Mouse (Mus musculus): ENCODE data around the gene Vamp8. TPM values are rescaled to one million over a fixed set of nuclear protein-coding genes. Genes with fewer than 3 reads are reported as not detected.

Gene Vamp8
- polyA plus RNA-seq, 1 experiment from 2014 or later, result 450 TPM

DNA sequence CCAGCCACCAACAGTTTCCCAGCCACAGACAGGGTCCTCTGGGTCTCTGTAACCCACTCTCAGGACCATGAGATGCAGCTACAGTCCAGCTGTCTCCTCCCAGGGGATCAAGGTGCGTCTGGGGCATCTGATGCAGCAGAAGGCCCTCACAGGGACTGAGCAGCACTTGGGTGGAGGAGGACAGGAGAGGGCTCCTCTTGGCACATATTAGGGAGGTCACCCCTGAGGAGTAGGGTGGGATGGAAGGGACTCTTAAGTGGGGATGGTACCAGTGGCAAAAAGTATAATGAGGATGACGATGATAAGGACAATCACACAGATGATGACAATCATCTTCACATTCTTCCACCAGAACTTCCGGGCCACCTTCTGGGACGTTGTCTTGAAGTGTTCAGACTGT is 5.2 kb downstream of the Vamp8 start:
- 79% methylated on average over 4 of the region's 4 CpGs for WGBS

DNA sequence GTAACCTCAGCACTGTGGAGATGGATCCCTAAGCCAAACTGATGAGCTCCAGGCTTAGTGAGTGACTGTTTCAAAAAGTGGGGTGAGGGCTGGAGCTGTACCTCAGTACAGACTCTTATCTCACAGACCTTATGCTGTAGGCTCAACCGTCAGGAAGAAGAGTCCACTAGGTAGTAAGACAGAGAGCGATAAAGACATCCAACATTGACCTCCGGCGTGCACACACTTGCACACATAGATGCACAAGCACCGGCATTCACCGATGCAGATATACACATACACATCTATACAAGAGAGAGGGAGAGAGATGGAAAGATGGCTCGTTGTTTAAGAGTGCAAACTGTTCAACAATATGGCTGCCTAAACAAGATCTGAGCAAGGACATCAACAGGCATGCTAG is 6.6 kb downstream of the Vamp8 start:
- no peaks in the 10 kb centered on the region for H3K9me3 ChIP-seq (ENCODE audit: control insufficient read depth)
- no peak for TF ChIP-seq CTCF (IDR thresholded peaks at IDR 0.05; ENCODE audit: low read depth)
- no peak overlapping the region for H3K27ac ChIP-seq (ENCODE audit: low read depth, low read length)
- no peaks in the 10 kb centered on the region for H3K27me3 ChIP-seq (replicated peaks; ENCODE audit: control insufficient read depth, insufficient read depth, low read length)
- WGBS, result 91% methylated on average over 7 of the region's 7 CpGs
- H3K4me1 ChIP-seq (replicated peaks; ENCODE audit: control insufficient read depth, insufficient read depth, low read length), result peaks cover 3% of the 10 kb centered on the region; the same call in 1 of the 2 replicates
- no peak overlapping the region for H3K9ac ChIP-seq (ENCODE audit: low read depth, low read length)
- H3K4me2 ChIP-seq (replicated peaks; ENCODE audit: low read depth), result no peak overlapping the region
- no peak overlapping the region for H3K4me3 ChIP-seq (ENCODE audit: low read depth, low read length)
- ATAC-seq, result no peak
- H3K36me3 ChIP-seq (ENCODE audit: control insufficient read depth, insufficient read depth), result peaks cover 40% of the 10 kb centered on the region

More for the DNA sequence above, 5.2 kb downstream of the Vamp8 start:
- no peak for ATAC-seq
- no peaks in the 10 kb centered on the region for H3K9me3 ChIP-seq (ENCODE audit: control insufficient read depth)
- no peak overlapping the region for H3K4me3 ChIP-seq (ENCODE audit: low read depth, low read length)
- no peak overlapping the region for H3K9ac ChIP-seq (ENCODE audit: low read depth, low read length)
- no peaks in the 10 kb centered on the region for H3K27me3 ChIP-seq (replicated peaks; ENCODE audit: control insufficient read depth, insufficient read depth, low read length)
- H3K4me1 ChIP-seq (replicated peaks; ENCODE audit: control insufficient read depth, insufficient read depth, low read length), result peaks cover 5% of the 10 kb centered on the region; the same call in 1 of the 2 replicates
- H3K27ac ChIP-seq (ENCODE audit: low read depth, low read length), result no peak overlapping the region
- H3K36me3 ChIP-seq (ENCODE audit: control insufficient read depth, insufficient read depth), result peaks cover 40% of the 10 kb centered on the region
- no peak overlapping the region for H3K4me2 ChIP-seq (replicated peaks; ENCODE audit: low read depth)
- no peak for TF ChIP-seq CTCF (IDR thresholded peaks at IDR 0.05; ENCODE audit: low read depth)

DNA sequence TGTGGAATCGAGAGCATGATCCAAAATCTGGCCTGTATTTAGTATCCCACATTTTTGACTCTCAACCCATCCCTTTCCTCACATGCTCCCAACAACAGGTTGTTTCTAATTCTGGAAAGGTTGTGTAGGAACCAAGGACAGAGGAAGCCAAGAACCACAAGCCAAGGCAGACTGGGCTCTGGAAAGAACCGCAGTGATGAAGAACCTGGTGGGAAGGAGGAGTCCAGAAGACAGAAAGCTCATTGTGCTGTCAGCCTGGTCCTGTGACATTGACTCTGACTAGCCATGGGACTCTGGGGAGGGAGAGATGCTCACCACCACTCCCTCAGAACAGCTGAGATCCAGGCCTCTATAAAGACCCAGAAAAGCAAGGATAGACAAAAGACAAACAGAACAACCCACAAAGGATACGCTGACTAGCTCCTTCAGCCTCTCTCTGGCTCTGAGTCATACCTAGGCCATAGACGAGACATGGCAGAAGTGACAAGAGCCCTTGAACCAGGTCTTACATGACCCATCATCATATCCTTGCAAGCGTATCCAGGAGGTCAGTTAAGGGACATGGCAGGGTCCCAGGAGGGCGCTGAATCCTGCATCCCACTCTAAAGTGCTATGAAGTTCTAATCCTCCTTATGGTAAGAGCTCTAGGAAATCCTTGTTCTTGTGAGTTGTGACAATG is 7.2 kb downstream of the Vamp8 start:
- H3K27me3 ChIP-seq (replicated peaks; ENCODE audit: control insufficient read depth, insufficient read depth, low read length), result no peaks in the 10 kb centered on the region
- no peak overlapping the region for H3K4me2 ChIP-seq (replicated peaks; ENCODE audit: low read depth)
- H3K4me1 ChIP-seq (replicated peaks; ENCODE audit: control insufficient read depth, insufficient read depth, low read length), result no peaks in the 10 kb centered on the region
- ATAC-seq, result no peak
- TF ChIP-seq CTCF (IDR thresholded peaks at IDR 0.05; ENCODE audit: low read depth), result no peak
- peaks cover 37% of the 10 kb centered on the region for H3K36me3 ChIP-seq (ENCODE audit: control insufficient read depth, insufficient read depth)
- no peak overlapping the region for H3K9ac ChIP-seq (ENCODE audit: low read depth, low read length)
- WGBS, result 84% methylated on average over 6 of the region's 6 CpGs
- no peak overlapping the region for H3K4me3 ChIP-seq (ENCODE audit: low read depth, low read length)
- no peaks in the 10 kb centered on the region for H3K9me3 ChIP-seq (ENCODE audit: control insufficient read depth)
- H3K27ac ChIP-seq (ENCODE audit: low read depth, low read length), result no peak overlapping the region

DNA sequence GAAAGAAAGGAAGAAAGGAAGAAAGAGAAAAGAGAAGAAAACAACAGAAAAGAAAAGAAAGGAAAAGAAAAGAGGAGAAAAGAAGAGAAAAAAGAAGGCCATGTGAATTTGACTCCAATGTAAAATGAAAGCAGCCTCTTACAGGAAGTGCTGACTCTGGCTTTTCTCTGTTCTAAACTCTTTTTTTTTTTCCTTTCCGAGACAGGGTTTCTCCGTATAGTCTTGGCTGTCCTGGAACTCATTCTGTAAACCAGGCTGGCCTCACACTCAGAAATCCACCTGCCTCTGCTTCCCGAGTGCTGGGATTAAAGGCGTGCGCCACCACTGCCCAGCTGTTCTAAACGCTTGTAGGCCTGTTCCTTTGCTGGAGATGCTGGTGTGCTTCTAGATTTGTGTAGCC is 8.0 kb downstream of the Vamp8 start:
- Histone ChIP-seq H3K4me1 (replicated peaks; ENCODE audit: control insufficient read depth, insufficient read depth, low read length) (no peaks in the 10 kb centered on the region), H3K27me3 (replicated peaks; ENCODE audit: control insufficient read depth, insufficient read depth, low read length) (no peaks in the 10 kb centered on the region), H3K27ac (ENCODE audit: low read depth, low read length) (no peak overlapping the region), H3K4me3 (ENCODE audit: low read depth, low read length) (no peak overlapping the region), H3K4me2 (replicated peaks; ENCODE audit: low read depth) (no peak overlapping the region), H3K9me3 (ENCODE audit: control insufficient read depth) (no peaks in the 10 kb centered on the region), H3K9ac (ENCODE audit: low read depth, low read length) (no peak overlapping the region), H3K36me3 (ENCODE audit: control insufficient read depth, insufficient read depth) (peaks cover 30% of the 10 kb centered on the region)
- ATAC-seq, result no peak
- 68% methylated on average over 6 of the region's 6 CpGs for WGBS
- no peak for TF ChIP-seq CTCF (IDR thresholded peaks at IDR 0.05; ENCODE audit: low read depth)

DNA sequence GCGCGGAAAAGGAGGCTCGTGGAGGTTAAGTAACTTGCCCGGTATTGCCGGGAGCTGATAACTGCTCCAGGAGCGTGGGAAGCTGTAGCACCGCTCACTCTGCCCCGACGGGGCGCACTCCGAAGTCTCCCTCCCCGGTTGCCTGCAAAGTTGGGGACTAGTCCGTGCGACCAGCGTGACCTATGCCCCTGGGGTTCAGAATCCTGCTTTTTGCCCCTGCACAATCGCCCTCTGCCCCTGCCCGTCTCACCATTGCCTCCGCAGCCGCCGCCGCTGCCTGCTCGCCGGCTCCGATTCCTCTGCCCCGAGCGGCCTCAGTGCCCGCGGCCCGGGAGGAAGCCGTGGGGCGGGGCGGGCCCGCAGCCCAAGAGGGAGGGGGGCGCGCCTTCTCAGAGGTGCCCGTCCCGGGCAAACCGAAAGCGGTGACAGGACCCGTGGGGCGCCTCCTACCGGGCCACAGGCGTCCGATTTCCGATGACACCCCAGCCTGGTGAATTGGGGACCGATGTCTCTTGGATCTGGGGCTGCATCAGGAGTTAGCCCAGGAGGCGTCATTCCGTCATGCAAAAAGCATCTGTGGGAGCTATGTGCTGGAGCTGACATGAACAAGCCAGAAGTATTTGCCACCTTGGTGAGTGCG is 10.3 kb downstream of the Vamp8 start, which contains the start of gene Vamp5:
Gene Vamp5, minus strand, starts transcription at position 338 of the 640 bp plus-strand sequence.
- no peaks in the 10 kb centered on the region for H3K27me3 ChIP-seq (replicated peaks; ENCODE audit: control insufficient read depth, insufficient read depth, low read length)
- WGBS, result 2% methylated on average over 46 of the region's 49 CpGs
- H3K9ac ChIP-seq (ENCODE audit: low read depth, low read length), result peak within 1 kb of the TSS; percentile 49
- peak within 1 kb of the TSS; percentile 51 for H3K4me3 ChIP-seq (ENCODE audit: low read depth, low read length)
- no peaks in the 10 kb centered on the region for H3K4me1 ChIP-seq (replicated peaks; ENCODE audit: control insufficient read depth, insufficient read depth, low read length)
- H3K9me3 ChIP-seq (ENCODE audit: control insufficient read depth), result no peaks in the 10 kb centered on the region
- peak within 1 kb of the TSS; percentile 78 for H3K4me2 ChIP-seq (replicated peaks; ENCODE audit: low read depth)
- H3K36me3 ChIP-seq (ENCODE audit: control insufficient read depth, insufficient read depth), result peaks cover 14% of the 10 kb centered on the region
- H3K27ac ChIP-seq (ENCODE audit: low read depth, low read length), result peak within 1 kb of the TSS; percentile 70
- peak; percentile 65 for TF ChIP-seq CTCF (IDR thresholded peaks at IDR 0.05; ENCODE audit: low read depth)
- peak; percentile 78 for ATAC-seq

DNA sequence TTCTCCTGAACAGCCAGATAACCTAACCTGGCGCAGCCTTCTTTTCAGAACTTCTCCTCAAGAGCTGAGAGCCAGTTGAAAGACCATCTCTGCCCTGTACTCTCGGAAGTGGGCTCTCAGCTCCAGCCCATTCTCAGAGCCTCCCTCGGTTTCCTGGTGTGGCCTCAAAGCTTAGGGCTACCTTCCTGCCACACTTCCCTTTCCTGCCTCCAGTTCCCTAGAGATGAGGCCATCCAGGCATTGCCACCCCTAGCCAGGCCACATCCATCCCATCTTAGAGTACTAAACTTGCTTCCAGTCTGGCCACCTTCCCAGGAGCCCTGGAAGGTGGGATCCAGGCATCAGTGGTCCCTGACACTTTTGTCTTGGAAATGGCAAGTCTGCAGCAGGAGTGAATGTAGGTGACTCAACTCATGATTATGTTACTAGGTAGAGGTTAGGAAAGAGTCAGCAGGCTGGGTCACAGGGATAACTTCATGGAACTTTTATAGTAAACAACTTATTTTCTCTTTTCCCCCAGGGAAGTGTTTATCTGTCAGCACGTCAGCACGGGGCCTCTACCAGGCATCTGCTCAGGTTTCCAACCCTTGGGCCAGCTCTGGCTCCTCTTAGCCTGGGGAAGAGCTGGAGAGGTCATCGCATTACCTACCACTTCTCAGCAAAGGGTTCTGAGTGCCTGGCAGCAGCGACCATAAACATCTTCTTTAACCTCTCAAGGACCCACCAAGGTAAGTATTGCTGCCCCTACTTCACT is 10.9 kb downstream of the Vamp8 start:
- H3K4me1 ChIP-seq (replicated peaks; ENCODE audit: control insufficient read depth, insufficient read depth, low read length), result no peaks in the 10 kb centered on the region
- H3K4me3 ChIP-seq (ENCODE audit: low read depth, low read length), result peak overlapping the region; percentile 51
- H3K9ac ChIP-seq (ENCODE audit: low read depth, low read length), result peak overlapping the region; percentile 49
- 0 out of 2 replicates have a peak, but pooled peaks have one; percentile 3 for ATAC-seq
- H3K36me3 ChIP-seq (ENCODE audit: control insufficient read depth, insufficient read depth), result peaks cover 7% of the 10 kb centered on the region; the same call in 1 of the 2 replicates
- no peaks in the 10 kb centered on the region for H3K9me3 ChIP-seq (ENCODE audit: control insufficient read depth)
- H3K4me2 ChIP-seq (replicated peaks; ENCODE audit: low read depth), result peak overlapping the region; percentile 78
- H3K27me3 ChIP-seq (replicated peaks; ENCODE audit: control insufficient read depth, insufficient read depth, low read length), result no peaks in the 10 kb centered on the region
- no peak for TF ChIP-seq CTCF (IDR thresholded peaks at IDR 0.05; ENCODE audit: low read depth)
- H3K27ac ChIP-seq (ENCODE audit: low read depth, low read length), result peak overlapping the region; percentile 70; the same call in 1 of the 2 replicates
- 57% methylated on average over 7 of the region's 7 CpGs for WGBS
